Mouse (Mus musculus) large intestine, adult 2 months (tissue): ENCODE data around the gene Exoc4. TPM values are rescaled to one million over a fixed set of nuclear protein-coding genes. Genes with fewer than 3 reads are reported as not detected.

Source experiments
- DNase-seq: peaks from one replicate; pipeline ENCODE4 v3.0.0-alpha.2; 2012; ENCODE audit warnings: low read depth, low spot score
- WGBS: fragments of 180-500 bp; shearing (Covaris S2); methylation state at CpG from one replicate; pipeline ENCODE4 v1.1.7; 2018; 5-methylcytosine and 5-hydroxymethylcytosine counted together
- polyA plus RNA-seq: library from polyadenylated mRNA; depleted of rRNA; stranded (reverse); fragments of >200 nt; gene quantifications from 2 replicates; pipeline ENCODE4 v1.2.3, GENCODE M21; 2012

The Exoc4 gene
- polyA plus RNA-seq, 1 experiment: 5.2 TPM

DNA sequence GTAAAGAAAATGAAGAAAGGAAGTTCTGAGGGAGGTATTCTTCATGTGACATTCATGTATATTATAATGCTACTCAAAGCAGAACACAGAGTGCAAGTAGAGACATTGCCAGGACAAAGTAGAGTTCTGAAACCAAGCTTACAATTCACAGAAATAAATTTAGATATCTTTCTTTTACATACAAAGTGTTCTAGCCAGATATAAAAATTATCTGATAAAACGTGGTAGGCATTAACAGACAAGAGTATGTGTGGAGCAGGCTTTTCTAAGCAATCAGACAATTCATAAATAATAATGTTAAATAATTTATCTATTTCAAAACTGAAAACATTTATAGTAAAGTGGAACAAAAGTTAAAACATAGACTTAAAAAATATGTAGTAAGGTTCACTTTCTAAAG, 49.9 kb downstream of the Exoc4 start:
- WGBS: 73% methylated on average over 1 of the region's 1 CpGs
- DNase-seq: no peak

DNA sequence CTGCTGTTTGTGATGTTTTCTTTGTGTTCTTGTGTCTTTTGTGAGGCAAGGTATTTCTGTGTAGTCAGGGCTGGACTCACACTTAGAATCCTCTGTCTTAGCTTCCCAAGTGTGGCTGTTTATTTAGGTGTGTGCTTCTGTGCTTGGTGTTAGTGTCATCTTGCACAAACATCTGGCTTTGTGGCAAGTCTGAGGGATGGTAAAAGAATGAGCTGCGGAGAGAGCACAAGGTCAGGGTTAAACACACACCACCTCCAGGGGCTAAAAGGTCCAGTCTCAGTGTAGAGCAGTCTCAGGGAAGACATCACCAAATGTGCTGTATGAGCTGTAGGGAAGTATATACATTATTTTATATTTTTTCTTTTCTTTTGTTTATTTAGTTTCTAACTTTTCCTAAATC, 57.1 kb downstream of the Exoc4 start:
- WGBS: 84% methylated on average over 1 of the region's 1 CpGs

DNA sequence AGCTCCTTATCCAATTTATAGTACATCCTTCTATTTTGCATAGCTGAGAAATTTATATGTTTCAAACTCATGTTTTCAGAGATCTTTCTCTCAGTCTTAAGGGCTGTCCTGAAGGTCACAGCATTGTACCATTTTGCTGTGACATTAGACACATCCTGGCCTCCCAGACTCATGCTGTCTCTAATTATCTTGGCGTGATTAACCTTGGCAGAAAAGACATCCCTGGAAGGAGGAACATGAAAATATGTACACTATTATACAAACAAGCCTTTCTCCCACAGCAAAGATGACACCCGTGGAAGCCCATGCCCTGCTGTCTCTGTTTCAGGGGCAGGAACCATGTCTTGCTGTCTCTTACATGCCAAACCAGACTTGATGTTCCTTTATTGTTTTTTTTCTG, 59.8 kb downstream of the Exoc4 start:
- DNase-seq: no peak
- 74% methylated on average over 2 of the region's 2 CpGs for WGBS

More for the DNA sequence above, 57.1 kb downstream of the Exoc4 start:
- no peak for DNase-seq

DNA sequence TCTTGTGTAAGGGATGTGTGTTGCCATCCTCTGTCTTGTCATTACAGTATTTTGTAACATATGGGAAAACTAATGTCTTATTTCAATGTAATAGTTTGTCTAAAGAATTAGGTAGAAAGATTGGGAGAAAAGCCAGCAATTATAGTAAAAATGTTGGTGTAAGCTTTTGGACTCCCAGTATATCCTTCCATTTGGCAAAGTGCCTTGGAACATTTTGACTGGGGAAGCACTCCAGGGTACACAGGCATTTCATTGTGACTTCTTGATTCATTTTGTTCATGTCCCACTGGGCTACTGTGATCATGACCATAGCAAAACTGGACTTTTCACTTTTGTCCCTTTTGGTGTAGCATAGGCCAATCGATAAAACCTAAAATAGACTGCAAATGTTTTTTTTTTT, 61.6 kb downstream of the Exoc4 start:
- WGBS: 95% methylated on average over 1 of the region's 1 CpGs
- DNase-seq: no peak

DNA sequence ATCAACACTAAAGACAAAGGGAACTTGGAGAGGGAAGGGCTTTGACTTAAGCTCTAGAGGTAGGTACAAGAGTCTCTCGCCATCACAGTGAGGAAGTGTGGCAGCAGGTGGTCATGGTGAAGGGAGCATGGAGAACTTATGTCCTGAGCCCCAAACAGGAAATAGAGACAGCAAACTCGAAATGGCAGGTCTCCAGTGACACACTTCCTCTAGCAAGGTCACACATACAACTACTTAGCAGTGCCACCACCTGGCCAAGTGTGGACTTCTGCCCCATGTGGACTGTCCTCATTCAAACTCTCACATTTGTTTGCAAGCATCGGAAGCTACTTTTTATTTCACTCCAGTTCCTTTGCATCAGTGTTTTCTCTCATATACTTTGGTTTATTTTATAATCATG, 74.0 kb downstream of the Exoc4 start:
- DNase-seq: no peak
- WGBS: 68% methylated on average over 3 of the region's 3 CpGs

DNA sequence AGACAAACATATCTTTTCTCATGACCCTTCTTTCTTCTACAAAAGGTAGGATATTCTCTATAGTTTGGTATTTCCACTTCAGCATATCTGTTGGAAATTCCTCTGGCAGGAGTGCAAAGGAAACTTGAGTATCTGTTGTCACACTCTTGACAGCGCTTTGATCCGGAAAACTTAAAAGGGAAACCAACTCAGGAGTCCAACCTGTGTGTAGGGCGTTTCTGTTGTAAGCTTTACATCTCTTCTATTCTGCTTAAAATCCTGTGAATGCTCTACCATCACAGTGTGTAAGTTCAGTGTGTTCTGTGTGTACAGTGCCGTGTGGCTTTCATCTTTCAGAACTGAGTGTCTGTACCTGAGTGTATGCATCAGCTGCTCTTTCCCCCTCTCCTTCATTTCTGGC, 74.5 kb downstream of the Exoc4 start:
- DNase-seq: no peak
- 92% methylated on average over 4 of the region's 4 CpGs for WGBS

DNA sequence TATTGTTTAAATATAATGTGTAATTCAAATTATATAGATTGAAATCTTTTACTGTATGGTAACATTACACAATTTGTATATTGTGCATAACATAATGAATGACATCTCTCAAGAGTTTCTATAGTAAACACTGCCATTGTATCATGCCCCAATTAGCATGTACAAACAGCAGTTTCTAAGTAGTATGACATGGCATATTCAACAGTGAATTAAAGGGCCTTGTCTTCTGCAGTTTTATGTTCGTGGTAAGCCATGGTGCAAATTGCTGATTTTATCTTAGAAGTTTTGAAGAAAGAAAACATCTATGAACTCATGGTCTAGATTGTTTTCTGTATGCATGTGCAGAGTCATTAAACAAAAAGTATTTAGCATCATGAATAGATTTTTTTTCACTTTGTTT, 79.4 kb downstream of the Exoc4 start:
- 88% methylated on average over 1 of the region's 1 CpGs for WGBS
- DNase-seq: no peak

DNA sequence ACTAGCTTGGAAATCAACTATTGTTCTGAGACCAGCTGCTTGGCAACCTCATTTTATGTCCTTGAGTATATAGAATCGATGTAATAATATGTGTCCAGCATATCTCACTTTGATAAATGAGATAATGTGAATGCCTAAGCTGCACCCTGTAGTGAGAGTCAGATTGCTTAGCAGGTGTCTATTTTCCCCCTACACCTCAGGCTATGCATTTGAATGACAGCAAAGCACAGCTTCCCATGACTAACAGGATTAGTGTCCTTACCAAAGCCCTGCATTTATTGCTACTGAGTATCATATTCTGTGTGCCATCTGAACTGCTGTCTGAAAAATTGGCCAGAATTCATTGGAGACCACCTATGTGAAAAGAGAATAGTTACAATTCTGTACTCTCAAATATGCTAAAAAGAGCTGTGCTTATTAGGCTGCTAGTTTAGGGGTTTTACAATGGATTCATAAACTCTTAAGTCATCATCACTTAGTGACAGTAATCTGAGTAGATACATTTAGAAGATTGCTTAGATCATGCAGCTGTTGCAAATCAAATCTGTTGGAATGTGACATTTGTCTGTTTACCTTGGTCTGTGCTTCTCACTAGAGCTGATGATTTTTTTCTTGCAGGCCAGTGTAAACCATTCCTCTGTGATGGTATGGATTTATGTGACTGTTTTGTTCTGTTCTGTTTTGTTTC, 98.3 kb downstream of the Exoc4 start:
- WGBS: 53% methylated on average over 1 of the region's 1 CpGs
- DNase-seq: no peak

DNA sequence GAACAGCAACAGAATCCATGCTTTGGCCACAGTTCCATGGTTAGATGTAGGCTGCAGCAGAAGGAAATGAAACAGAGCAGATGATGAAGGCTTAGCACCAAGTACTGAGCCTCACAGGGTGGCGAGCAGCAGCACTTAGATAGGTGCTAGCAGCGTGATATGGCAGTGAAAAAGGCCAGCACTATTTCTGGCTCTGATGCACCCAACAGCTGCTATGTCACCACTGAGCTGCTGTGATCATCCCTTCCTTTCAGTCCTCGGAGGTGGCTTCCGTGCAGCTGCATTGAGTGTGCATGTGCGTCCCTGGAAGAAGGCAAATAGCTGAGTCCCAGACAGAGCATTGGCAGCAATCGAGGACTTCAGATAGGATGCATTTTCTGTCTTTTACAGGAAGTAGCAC, 112.7 kb downstream of the Exoc4 start:
- DNase-seq: no peak
- 87% methylated on average over 6 of the region's 6 CpGs for WGBS

DNA sequence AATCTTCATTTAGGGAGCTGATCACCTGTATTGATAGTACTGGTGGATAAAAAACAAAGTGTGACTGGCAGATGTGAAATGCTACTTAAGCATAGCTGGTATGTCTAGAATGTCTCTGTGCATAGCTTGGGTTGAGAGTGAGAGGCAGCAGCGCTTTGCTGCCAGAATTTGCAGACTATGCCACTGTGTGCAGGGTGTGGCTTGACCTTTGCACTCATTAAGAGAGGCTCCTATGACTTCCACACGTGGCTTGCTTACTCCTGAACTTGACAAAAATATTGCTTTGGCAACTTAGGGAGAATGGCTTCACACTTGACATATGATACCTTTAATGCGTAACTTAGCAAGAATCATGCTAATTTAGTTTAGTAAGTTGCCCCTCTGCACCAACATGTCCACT, 131.6 kb downstream of the Exoc4 start:
- 41% methylated on average over 3 of the region's 3 CpGs for WGBS
- DNase-seq: peak; percentile 57

DNA sequence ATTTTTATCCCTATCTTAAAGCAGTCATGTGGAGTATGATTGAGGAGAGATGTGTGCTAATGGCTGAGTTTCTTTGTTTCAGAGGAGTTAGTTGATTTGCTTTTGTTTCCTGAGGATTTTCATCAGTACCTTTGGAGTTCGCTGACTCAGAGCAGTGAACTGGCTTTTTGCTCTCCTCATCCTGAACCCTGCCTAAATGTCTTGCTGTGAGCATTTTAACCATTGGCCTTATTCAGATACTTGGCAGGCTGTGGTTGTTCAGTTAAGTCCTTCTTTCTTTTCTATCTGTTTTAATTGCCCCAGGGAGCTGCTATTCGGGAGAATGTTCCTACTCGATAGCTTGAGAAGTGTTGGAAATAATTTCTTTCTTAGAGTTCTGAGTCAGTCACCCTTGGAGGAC, 133.3 kb downstream of the Exoc4 start:
- 91% methylated on average over 3 of the region's 3 CpGs for WGBS
- no peak for DNase-seq

DNA sequence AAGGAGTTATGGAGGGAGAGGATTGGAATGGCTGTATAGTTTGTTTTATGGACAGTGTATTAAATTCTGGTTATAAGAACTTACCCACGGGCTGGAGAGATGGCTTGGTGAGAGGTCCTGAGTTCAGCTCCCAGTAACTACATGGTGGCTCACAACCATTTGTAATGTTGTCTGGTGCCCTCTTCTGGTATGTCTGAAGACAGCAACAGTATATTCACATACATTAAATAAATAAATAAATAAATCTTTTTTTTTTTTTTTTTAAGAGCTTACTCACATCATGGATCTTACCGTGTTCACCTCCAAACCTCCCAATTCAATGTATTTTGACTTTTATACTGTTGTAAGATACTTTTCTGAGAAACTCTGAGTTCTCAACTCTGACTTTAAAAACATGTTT, 143.1 kb downstream of the Exoc4 start:
- DNase-seq: no peak
- 71% methylated on average over 2 of the region's 2 CpGs for WGBS

DNA sequence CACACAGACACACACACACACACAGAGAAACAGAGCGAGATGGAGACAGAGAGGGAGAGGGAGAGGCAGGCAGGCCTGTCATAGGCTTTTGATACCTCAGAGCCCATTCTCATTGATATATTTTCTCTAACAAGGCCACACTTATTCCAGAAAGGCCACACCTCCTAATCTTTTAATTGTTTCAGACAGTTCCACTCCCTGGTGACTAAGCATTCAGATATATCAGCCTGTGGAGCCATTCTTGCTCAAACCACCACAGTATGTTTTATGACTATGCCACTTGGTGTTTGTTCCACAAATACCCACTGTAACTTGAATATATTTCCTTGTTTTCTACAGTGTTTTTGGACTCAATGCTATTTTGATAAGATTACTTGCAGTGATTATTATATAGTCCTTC, 150.6 kb downstream of the Exoc4 start:
- 69% methylated on average over 1 of the region's 1 CpGs for WGBS

DNA sequence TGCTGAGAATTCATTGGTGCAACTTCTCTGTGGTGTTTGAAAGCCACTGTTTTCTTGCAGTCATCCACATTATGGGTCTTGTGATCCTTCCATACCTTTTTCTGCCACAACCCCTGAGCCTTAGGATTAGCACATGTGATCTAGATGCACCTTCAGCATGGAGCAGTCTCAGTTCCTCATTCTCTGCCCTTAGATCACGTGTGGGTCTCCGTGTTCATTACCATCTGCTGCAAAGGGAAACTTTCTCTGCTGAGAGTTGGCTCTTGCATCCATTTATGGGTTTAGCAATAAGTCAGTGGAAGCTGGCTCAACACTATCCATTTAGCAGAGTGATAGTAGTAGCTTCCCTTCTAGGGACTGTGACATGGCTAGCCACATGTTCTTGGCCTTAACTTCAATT, 152.3 kb downstream of the Exoc4 start:
- no peak for DNase-seq
- 91% methylated on average over 2 of the region's 2 CpGs for WGBS

More for the DNA sequence above, 150.6 kb downstream of the Exoc4 start:
- no peak for DNase-seq

DNA sequence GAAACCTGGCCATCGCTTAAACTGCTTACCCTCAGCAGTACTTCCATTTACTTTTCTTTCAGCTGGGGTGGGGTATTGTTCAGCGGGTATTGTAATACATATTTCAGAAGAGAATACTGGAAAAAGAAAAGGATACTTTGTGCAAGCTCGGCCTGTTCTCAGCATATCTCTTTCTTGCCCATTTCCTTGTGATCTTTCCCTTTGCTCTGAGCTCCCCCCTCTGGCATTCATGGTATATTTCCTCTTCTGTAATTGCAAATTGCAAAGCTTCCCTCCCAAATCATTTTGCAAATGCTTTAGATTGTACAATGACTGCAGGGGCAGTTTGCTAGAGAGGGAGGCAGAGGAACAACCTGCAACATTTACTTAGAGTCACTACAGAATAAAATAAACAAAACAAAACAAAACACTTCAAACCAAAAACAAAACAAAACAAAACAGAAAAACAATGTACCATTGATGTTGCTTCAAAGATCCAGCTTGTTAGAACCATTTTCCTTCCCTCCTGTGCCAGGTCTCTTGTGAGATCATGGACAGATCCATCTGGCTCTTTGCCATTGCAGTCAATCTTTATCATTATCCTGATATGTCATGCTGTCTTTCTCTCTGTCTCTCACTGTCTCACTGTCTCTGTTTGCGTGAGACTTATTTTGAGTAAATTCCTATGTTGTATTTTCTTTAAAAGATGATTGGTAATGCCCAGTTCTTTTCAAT, 156.8 kb downstream of the Exoc4 start:
- WGBS: 78% methylated on average over 4 of the region's 4 CpGs
- no peak for DNase-seq

DNA sequence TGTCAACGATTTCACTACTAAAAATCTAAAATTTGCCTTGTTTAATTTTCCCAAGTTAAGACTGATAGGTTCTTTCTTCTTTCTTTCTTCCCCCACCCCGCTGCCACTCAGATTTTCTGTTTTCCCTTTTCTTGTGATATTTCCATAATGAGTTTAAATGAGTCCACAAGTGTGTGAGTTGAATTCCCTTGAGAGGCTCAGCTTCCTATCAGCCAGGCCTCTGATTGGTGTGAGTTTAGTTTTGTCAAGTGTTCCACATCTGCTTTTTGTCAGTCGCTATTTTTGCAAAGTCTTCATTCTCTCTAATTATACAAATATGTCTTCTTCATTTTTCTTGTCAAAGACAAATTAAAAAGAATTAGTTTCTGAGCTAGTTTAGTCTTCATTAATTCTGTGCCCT, 160.7 kb downstream of the Exoc4 start:
- DNase-seq: no peak
- 78% methylated on average over 3 of the region's 3 CpGs for WGBS

DNA sequence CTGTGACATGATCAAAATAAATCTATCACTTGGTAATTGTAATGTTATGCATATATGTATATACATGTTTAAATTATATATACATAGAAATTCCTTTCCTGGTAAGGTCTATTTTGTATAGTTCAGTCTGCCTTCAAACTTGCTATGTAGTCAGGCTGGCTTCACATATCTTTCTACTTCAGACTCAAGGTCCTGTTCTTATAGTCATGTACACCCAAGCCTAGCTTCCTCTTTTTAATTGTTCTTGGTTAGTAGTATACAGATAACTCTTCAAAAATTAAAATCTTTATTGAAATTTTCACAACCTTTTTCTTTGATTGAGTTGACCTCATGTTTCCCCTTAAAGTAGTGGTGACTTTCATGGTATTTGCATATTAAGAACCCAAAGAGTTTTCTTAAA, 176.1 kb downstream of the Exoc4 start:
- DNase-seq: no peak

DNA sequence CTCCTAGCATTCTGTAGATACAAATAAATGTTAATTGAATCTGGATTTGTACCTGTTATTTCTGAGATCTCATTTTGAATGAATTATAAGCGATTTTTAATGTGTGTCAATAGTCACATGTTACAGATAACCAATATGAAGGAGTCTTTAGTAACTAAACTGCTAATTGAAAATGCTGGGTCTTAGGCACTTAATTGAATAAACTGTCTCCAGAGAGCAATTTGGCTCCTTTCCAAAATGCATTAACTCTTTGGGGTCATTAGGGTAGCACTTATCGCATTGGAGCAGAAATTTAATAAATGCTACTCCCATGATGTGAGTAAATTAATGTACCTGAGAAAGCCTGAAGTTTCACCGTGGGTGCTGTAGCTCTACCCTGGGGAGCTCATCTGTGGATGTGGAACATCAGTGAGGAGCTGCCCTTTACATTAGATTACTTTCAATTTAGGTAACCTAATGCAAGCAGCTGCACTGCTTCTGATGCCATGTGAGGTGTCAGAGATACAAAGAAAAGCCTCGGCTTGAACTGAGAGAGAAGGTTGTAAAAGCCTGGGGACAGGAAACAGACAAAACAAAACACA, 182.4 kb downstream of the Exoc4 start:
- 74% methylated on average over 4 of the region's 4 CpGs for WGBS
- no peak for DNase-seq

DNA sequence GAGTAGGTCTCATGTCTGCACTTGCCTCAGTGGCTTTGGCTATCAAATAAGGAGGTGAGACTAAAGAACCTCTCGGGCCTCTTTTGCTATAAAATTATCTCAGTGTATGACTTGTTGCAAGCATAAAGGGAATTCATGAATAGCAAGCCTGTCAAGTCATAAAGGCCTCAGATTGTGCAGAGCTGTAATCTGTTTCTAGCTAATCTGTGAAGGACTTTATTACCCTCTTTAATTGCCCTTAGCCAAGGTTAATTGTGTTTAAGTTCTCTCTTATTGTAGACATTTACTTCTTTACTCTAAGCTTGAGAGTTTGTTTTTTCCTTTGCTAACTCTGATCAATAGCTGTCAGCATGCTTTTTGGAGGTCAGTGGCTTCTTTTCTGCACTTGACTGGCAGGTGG, 191.6 kb downstream of the Exoc4 start:
- 50% methylated on average over 1 of the region's 1 CpGs for WGBS
- peak; percentile 32 for DNase-seq

DNA sequence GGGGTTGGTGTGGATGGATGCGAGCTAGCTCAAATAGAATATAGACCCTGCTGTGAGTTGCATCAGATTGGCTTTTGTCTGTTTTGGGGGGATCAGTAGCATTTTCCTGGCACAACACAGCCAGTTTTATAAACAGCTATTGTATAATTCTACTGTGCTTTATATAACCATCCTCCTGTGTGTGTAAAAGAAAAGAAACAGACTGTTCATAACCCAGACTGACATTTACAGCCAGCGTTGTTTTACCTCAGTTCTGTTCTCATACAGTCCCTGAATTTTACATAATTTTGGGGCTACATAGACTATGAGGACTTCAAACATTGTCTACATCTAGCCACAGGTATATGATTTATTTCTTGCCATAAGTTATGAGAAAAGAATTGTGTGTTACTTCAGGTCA, 204.9 kb downstream of the Exoc4 start:
- WGBS: 83% methylated on average over 2 of the region's 2 CpGs

DNA sequence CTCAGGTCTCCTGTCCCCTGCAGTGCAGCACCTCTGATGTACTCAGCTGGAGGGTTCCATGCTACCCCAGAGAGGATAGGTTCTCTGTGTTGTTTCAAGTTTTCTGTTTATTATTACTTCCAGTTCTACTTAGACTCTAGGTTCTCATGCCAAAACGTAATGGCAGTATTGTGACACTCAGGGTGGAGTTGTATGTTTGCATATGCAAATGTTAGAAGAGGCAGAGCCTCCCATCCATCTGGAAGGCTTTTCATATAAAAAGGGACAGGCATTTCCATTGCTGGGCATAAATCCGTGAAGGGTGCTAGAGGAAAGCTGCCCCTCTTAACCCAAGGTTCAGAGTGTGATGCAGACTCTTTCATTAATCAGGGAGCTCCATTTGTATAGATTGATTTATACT, 205.5 kb downstream of the Exoc4 start:
- 45% methylated on average over 2 of the region's 2 CpGs for WGBS
- no peak for DNase-seq

More for the DNA sequence above, 204.9 kb downstream of the Exoc4 start:
- no peak for DNase-seq
